Mouse (Mus musculus): Measurements from ENCODE around the gene Ccdc24. TPM values are rescaled to one million over a fixed set of nuclear protein-coding genes. Genes with fewer than 3 reads are reported as not detected.

Ccdc24 gene
- polyA plus RNA-seq (2015; fragmentation: Nextera tagmentation; extraction: Ambion mirVana) = 1.4 and 1.6 TPM in 2 replicates

GRCm38 (mm10) chr4:117872471-117872886 is at the start of gene Ccdc24:
Gene Ccdc24 (minus strand): TSS chr4:117872557.
- Histone ChIP-seq H3K4me1 (peaks cover 20% of the 10 kb centered on the region), H3K36me3 (peaks cover 42% of the 10 kb centered on the region), H3K27ac (replicated peaks) (no peak within 1 kb of the TSS), H3K9ac (replicated peaks) (peak within 1 kb of the TSS; percentile 3; the same call in 1 of the 2 replicates), H3K4me2 (peak within 1 kb of the TSS; percentile 41), H3K4me3 (replicated peaks) (no peak within 1 kb of the TSS), H3K9me3 (replicated peaks) (no peaks in the 10 kb centered on the region), H3K27me3 (replicated peaks) (no peaks in the 10 kb centered on the region)
- ATAC-seq (ENCODE audit: low FRiP score) = no peak
- 7% methylated on average over 14 of the region's 14 CpGs for WGBS

GRCm38 (mm10) chr4:117921358-117921757 is 49.0 kb upstream of the Ccdc24 start:
- Histone ChIP-seq H3K4me2 (no peak overlapping the region), H3K36me3 (no peaks in the 10 kb centered on the region), H3K9me3 (replicated peaks) (no peaks in the 10 kb centered on the region), H3K4me1 (peaks cover 3% of the 10 kb centered on the region), H3K27me3 (replicated peaks) (peaks cover 13% of the 10 kb centered on the region), H3K27ac (replicated peaks) (no peak overlapping the region), H3K9ac (replicated peaks) (no peak overlapping the region), H3K4me3 (replicated peaks) (no peak overlapping the region)
- no peak for ATAC-seq (ENCODE audit: low FRiP score)
- 90% methylated on average over 2 of the region's 2 CpGs for WGBS

DNA sequence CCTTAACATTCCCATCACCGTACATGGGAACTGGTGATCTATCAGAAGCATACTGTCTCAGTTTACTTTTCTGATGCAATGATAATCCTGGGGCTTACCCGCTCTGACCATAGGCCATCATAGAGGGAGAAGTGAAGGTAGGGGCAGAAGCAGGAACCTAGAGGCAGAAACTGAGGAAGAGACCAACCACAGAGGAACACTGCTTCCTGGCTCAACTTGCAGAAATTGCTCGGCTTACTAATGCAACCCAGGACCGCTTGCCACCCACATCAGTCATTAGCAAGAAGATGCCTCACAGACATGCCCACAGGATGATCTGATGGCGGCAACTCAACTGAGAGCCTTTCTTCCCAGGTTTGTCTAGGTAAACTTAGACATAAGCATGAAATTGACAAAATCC is 46.4 kb upstream of the Ccdc24 start:
- 91% methylated on average over 5 of the region's 5 CpGs for WGBS
- no peak for ATAC-seq (ENCODE audit: low FRiP score)
- Histone ChIP-seq H3K9me3 (replicated peaks) (no peaks in the 10 kb centered on the region), H3K4me1 (peaks cover 16% of the 10 kb centered on the region), H3K27ac (replicated peaks) (no peak overlapping the region), H3K4me3 (replicated peaks) (no peak overlapping the region), H3K9ac (replicated peaks) (no peak overlapping the region), H3K4me2 (no peak overlapping the region), H3K36me3 (no peaks in the 10 kb centered on the region), H3K27me3 (replicated peaks) (no peaks in the 10 kb centered on the region; the same call in 1 of the 2 replicates)

GRCm38 (mm10) chr4:117918261-117918660 is 45.9 kb upstream of the Ccdc24 start:
- Histone ChIP-seq H3K9ac (replicated peaks) (no peak overlapping the region), H3K27ac (replicated peaks) (no peak overlapping the region), H3K4me1 (peaks cover 21% of the 10 kb centered on the region), H3K27me3 (replicated peaks) (no peaks in the 10 kb centered on the region; the same call in 1 of the 2 replicates), H3K36me3 (no peaks in the 10 kb centered on the region), H3K9me3 (replicated peaks) (no peaks in the 10 kb centered on the region), H3K4me3 (replicated peaks) (no peak overlapping the region), H3K4me2 (no peak overlapping the region)
- 78% methylated on average over 3 of the region's 3 CpGs for WGBS
- ATAC-seq (ENCODE audit: low FRiP score) = no peak

DNA sequence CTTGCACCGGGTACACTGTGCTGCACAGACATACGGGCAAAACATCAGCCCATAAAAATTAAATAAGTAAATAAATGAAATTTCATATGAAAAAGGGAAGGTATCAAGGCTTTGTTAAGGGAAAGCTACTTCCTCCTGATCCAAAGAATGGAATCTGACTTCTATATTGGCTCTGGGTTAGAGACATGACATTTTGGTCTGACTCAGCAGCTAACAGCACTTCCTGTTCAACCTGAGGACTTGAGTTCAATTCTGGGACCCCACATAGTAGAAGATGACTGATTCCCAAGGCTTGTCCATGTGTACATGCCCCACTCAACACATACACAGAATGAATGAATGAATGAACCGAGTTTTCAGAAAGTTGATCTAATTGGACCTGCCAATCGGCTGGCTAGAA is 45.5 kb upstream of the Ccdc24 start:
- no peak overlapping the region for H3K27ac ChIP-seq (replicated peaks)
- no peak overlapping the region for H3K4me3 ChIP-seq (replicated peaks)
- WGBS = 94% methylated on average over 4 of the region's 4 CpGs
- ATAC-seq (ENCODE audit: low FRiP score) = no peak
- peaks cover 25% of the 10 kb centered on the region for H3K4me1 ChIP-seq
- no peaks in the 10 kb centered on the region for H3K36me3 ChIP-seq
- H3K27me3 ChIP-seq (replicated peaks) = no peaks in the 10 kb centered on the region; the same call in 1 of the 2 replicates
- H3K9me3 ChIP-seq (replicated peaks) = no peaks in the 10 kb centered on the region
- H3K9ac ChIP-seq (replicated peaks) = no peak overlapping the region
- no peak overlapping the region for H3K4me2 ChIP-seq

DNA sequence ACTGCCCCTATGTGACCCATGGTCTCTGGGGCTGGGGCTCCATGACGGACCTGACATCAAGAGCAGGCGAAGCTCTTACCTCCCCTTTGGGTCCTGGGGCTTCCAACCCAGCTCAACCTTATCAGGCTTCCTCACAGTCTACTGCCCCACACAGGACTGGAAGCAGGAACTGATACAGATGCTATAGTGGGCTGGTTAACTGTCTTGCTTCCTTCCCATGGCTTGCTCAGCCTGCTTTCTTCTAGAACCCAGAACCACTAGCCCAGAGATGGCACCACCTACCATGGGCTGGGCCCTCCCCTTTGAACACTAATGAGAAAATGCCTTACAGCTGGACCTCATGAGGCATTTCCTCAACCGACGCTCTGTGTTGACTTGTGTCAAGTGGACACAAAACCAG is 45.0 kb upstream of the Ccdc24 start:
- Histone ChIP-seq H3K4me1 (peaks cover 29% of the 10 kb centered on the region), H3K36me3 (no peaks in the 10 kb centered on the region), H3K27me3 (replicated peaks) (no peaks in the 10 kb centered on the region), H3K9ac (replicated peaks) (no peak overlapping the region), H3K9me3 (replicated peaks) (no peaks in the 10 kb centered on the region), H3K4me3 (replicated peaks) (no peak overlapping the region), H3K27ac (replicated peaks) (no peak overlapping the region), H3K4me2 (no peak overlapping the region)
- 96% methylated on average over 4 of the region's 4 CpGs for WGBS
- no peak for ATAC-seq (ENCODE audit: low FRiP score)

DNA sequence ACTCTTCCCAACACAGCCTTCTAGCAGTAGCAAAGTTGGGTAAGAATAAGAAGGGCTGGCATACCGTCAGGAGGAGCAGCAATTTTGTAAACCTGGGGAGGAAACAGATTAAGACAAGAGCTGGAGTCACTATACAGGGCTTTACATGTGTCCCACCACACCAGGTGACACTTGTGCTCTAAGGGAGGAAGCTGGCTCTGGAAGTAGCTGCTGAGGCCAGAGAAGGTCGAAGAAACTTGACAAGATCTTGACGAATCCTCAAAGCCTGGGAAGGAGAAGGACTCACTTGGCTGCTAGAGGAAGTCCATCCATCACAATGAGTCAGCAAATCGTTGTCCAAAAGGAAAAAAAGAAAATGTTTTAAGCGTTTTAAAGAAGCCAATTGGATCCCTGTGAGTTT is 44.0 kb upstream of the Ccdc24 start:
- no peaks in the 10 kb centered on the region for H3K27me3 ChIP-seq (replicated peaks)
- H3K4me3 ChIP-seq (replicated peaks) = no peak overlapping the region
- H3K36me3 ChIP-seq = peaks cover 6% of the 10 kb centered on the region
- 85% methylated on average over 5 of the region's 5 CpGs for WGBS
- H3K4me2 ChIP-seq = peak overlapping the region; percentile 99
- peaks cover 39% of the 10 kb centered on the region for H3K4me1 ChIP-seq
- H3K9ac ChIP-seq (replicated peaks) = no peak overlapping the region
- H3K27ac ChIP-seq (replicated peaks) = no peak overlapping the region
- H3K9me3 ChIP-seq (replicated peaks) = no peaks in the 10 kb centered on the region
- no peak for ATAC-seq (ENCODE audit: low FRiP score)

- H3K4me1 ChIP-seq = peaks cover 47% of the 10 kb centered on the region
- peaks cover 14% of the 10 kb centered on the region for H3K36me3 ChIP-seq
- peak overlapping the region; percentile 87 for H3K9ac ChIP-seq (replicated peaks)
- H3K27me3 ChIP-seq (replicated peaks) = no peaks in the 10 kb centered on the region
- H3K9me3 ChIP-seq (replicated peaks) = no peaks in the 10 kb centered on the region
- 5% methylated on average over 19 of the region's 19 CpGs for WGBS
- peak overlapping the region; percentile 99 for H3K4me2 ChIP-seq
- peak overlapping the region; percentile 90 for H3K27ac ChIP-seq (replicated peaks)
- ATAC-seq (ENCODE audit: low FRiP score) = peak; percentile 3; the same call in 1 of the 2 replicates
- H3K4me3 ChIP-seq (replicated peaks) = peak overlapping the region; percentile 88
These were observed 43.2 kb upstream of the Ccdc24 start for GRCm38 (mm10) chr4:117915489-117916105.

GRCm38 (mm10) chr4:117914591-117915442 is 42.5 kb upstream of the Ccdc24 start, which contains the start of gene Ipo13:
Gene Ipo13 (minus strand): TSS chr4:117914999.
- peak within 1 kb of the TSS; percentile 88 for H3K4me3 ChIP-seq (replicated peaks)
- H3K27me3 ChIP-seq (replicated peaks) = no peaks in the 10 kb centered on the region
- WGBS = under 1% methylated on average over 61 of the region's 61 CpGs
- ATAC-seq (ENCODE audit: low FRiP score) = peak; percentile 95
- H3K27ac ChIP-seq (replicated peaks) = peak within 1 kb of the TSS; percentile 90
- peaks cover 55% of the 10 kb centered on the region for H3K4me1 ChIP-seq
- no peaks in the 10 kb centered on the region for H3K9me3 ChIP-seq (replicated peaks)
- H3K9ac ChIP-seq (replicated peaks) = peak within 1 kb of the TSS; percentile 87
- H3K36me3 ChIP-seq = peaks cover 15% of the 10 kb centered on the region
- peak within 1 kb of the TSS; percentile 99 for H3K4me2 ChIP-seq

GRCm38 (mm10) chr4:117914031-117914430 is 41.7 kb upstream of the Ccdc24 start:
- H3K9me3 ChIP-seq (replicated peaks) = no peaks in the 10 kb centered on the region
- peak overlapping the region; percentile 90 for H3K27ac ChIP-seq (replicated peaks)
- 0 out of 2 replicates have a peak, but pooled peaks have one; percentile 1 for ATAC-seq (ENCODE audit: low FRiP score)

GRCm38 (mm10) chr4:117913421-117913820 is 41.1 kb upstream of the Ccdc24 start:
- Histone ChIP-seq H3K4me3 (replicated peaks) (peak overlapping the region; percentile 88), H3K4me1 (peaks cover 69% of the 10 kb centered on the region), H3K27me3 (replicated peaks) (no peaks in the 10 kb centered on the region), H3K9me3 (replicated peaks) (no peaks in the 10 kb centered on the region), H3K9ac (replicated peaks) (peak overlapping the region; percentile 87), H3K27ac (replicated peaks) (no peak overlapping the region), H3K36me3 (peaks cover 15% of the 10 kb centered on the region), H3K4me2 (peak overlapping the region; percentile 99)
- ATAC-seq (ENCODE audit: low FRiP score) = no peak
- 60% methylated on average over 3 of the region's 3 CpGs for WGBS

More at GRCm38 (mm10) chr4:117914031-117914430, 41.7 kb upstream of the Ccdc24 start:
- Histone ChIP-seq H3K36me3 (peaks cover 15% of the 10 kb centered on the region), H3K4me3 (replicated peaks) (peak overlapping the region; percentile 88), H3K27me3 (replicated peaks) (no peaks in the 10 kb centered on the region), H3K9ac (replicated peaks) (peak overlapping the region; percentile 87), H3K4me1 (peaks cover 63% of the 10 kb centered on the region), H3K4me2 (peak overlapping the region; percentile 99)
- 18% methylated on average over 8 of the region's 8 CpGs for WGBS

Data from neural tube, embryonic 15.5 days (tissue).